Mouse (Mus musculus) T-helper 2 cell (primary cell): Measurements from ENCODE around the gene Ffar3.
"Not testable (repeated sequence)": the region's sequence is repeated elsewhere in the genome, so short reads cannot be mapped to it uniquely, and the experiment has no call there.

ENCODE experiments used
- in situ Hi-C: fragments of 300-600 bp; cut with MboI, MseI; formaldehyde crosslinking; loops from one replicate; pipeline ENCODE4 v1.15.1; 2025; ENCODE audit warnings: high pct_unique_total_duplicates

Ffar3 gene

GRCm38 (mm10) chr7:30846505-30847053, 9.4 kb downstream of the Ffar3 start:
- in situ Hi-C loops: no loop called here

- in situ Hi-C loops: no loop called here
Observed at GRCm38 (mm10) chr7:30844676-30845297, 11.2 kb downstream of the Ffar3 start.

- in situ Hi-C loops: no loop called here
Observed at GRCm38 (mm10) chr7:30842092-30842491, 13.9 kb downstream of the Ffar3 start.

- in situ Hi-C loops: no loop called here
Observed at GRCm38 (mm10) chr7:30841379-30841778, 14.6 kb downstream of the Ffar3 start.

GRCm38 (mm10) chr7:30840306-30840705, 15.7 kb downstream of the Ffar3 start:
- in situ Hi-C loops: no loop called here

- in situ Hi-C loops: no loop called here
Observed at GRCm38 (mm10) chr7:30837277-30837676, 18.7 kb downstream of the Ffar3 start.

- in situ Hi-C loops: not testable (repeated sequence)
Observed at GRCm38 (mm10) chr7:30832684-30833083, 23.3 kb downstream of the Ffar3 start.

- in situ Hi-C loops: no loop called here
Observed at GRCm38 (mm10) chr7:30832261-30832660, 23.7 kb downstream of the Ffar3 start.

- in situ Hi-C loops: no loop called here
Observed at GRCm38 (mm10) chr7:30829428-30829827, 26.6 kb downstream of the Ffar3 start.

GRCm38 (mm10) chr7:30828871-30829270, 27.1 kb downstream of the Ffar3 start:
- in situ Hi-C loops: not testable (repeated sequence)

- in situ Hi-C loops: no loop called here
Observed at GRCm38 (mm10) chr7:30826660-30827059, 29.3 kb downstream of the Ffar3 start.

GRCm38 (mm10) chr7:30824306-30824705, 31.7 kb downstream of the Ffar3 start:
- in situ Hi-C loops: no loop called here

GRCm38 (mm10) chr7:30823675-30824074, 32.3 kb downstream of the Ffar3 start, which contains the start of gene Ffar2:
Ffar2 (minus strand) TSS chr7:30823775.
- in situ Hi-C loops: no loop called here

- in situ Hi-C loops: no loop called here
Observed at GRCm38 (mm10) chr7:30821532-30821931, 34.4 kb downstream of the Ffar3 start.

- in situ Hi-C loops: no loop called here
Observed at GRCm38 (mm10) chr7:30820854-30821445, 35.0 kb downstream of the Ffar3 start.

- in situ Hi-C loops: no loop called here
Observed at GRCm38 (mm10) chr7:30820131-30820530, 35.8 kb downstream of the Ffar3 start.

- in situ Hi-C loops: no loop called here
Observed at GRCm38 (mm10) chr7:30812291-30812807, 43.6 kb downstream of the Ffar3 start.

- in situ Hi-C loops: no loop called here
Observed at GRCm38 (mm10) chr7:30811757-30812290, 44.2 kb downstream of the Ffar3 start.

GRCm38 (mm10) chr7:30810319-30810718, 45.7 kb downstream of the Ffar3 start:
- in situ Hi-C loops: no loop called here

- in situ Hi-C loops: loop anchor here (5.0 kb wide), 1 partner anchor 56 kb away; the partner anchor contains the start of gene Ffar1
Observed at GRCm38 (mm10) chr7:30805924-30806323, 50.1 kb downstream of the Ffar3 start.
